Mouse (Mus musculus) thymus, postnatal 25 days (tissue): ENCODE measurements around the gene Rpl11.
A peak's percentile ranks its signal among the peaks of the same experiment; 100 is the strongest.
"Not testable (repeated sequence)": the region's sequence is repeated elsewhere in the genome, so short reads cannot be mapped to it uniquely, and the experiment has no call there.

Experiments used
- DNase-seq: peaks from one replicate; pipeline ENCODE4 v3.0.0; 2022

Gene Rpl11

DNA sequence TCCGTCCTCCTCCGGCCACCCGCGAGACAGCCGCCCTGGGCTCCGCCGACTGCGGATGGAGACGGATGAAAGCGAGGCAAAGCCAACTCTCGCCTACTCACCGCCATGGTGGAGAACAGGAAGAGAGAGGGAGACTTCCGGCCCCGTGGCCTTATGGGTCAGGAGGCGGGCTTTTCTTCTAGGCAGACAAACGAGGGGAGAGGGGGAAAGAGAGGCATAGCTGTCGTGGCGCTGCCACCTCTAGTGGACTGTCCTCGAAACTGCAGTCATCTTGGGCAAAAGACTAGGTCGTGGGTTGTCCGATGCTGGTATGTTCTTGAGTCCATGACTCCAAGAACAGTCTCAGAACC is at the start of gene Rpl11:
Gene Rpl11 (minus strand): TSS at position 182 of the 350 bp plus-strand sequence.
- DNase-seq, result peak; percentile 91

DNA sequence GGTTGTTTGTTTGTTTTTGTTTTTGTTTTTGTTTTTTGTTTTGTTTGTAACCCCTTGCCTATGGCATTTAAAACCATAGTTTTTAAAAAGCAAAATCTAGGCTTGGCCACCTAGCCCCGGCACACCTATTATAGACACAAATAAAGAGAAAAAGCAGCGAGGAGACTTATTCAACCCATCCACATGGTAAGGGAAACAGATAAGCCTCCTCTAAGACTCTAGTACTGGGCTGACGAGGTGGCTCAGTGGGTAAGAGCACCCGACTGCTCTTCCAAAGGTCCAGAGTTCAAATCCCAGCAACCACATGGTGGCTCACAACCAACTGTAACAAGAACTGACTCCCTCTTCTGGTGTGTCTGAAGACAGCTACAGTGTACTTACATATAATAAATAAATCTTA is 48.5 kb upstream of the Rpl11 start:
- not testable (repeated sequence) for DNase-seq

DNA sequence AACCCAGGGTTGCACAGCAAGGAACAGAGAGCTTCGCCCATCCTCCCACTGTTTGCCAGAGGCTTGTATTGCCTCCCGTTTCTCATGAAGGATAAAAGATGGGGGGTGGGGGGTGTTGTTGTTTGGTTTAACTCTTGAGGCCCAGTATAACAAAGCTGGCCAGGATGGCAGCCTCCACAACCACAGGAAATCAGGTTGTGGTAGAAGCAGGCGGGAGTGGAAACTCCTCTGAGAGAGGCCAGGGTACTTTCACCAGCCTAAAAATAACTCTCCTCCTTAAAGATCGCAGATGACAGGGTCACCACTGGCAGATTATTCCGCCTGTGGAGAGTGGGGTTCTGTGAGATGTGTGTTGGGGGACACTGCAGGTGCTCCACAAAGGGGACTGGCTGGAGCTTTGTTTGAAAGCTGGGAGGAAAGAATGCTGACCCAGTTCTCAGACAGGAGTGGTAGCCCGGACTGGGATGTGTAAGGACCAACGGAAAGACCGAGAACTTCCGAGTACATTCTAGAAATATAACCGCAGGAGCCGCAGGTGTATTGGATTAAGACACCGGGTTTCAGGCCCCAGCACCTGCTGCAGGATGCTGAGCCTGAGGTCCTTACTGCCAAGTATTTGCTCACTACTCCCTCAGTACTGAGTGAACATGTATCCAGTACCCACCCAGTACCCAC is 47.3 kb upstream of the Rpl11 start:
- peak; percentile 64 for DNase-seq

DNA sequence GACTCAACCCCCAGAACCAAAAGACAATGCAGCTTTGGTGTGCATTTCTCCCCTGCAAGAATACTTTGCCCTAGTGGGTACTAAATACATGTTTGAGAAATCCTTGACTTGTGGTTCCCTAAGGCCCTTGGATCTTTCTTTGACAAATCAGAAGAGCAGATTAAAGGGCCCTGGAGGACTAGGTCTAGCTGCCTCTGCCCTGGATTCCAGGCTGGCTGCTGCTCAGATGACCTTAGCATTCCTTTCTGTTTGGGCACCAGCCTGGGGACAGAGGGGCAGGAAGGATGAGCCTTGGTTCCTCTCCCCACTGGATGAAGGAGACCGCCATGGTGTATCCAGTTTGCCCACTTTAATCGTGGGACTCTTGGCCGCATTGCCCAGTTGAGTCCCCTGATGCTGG is 45.2 kb upstream of the Rpl11 start:
- no peak for DNase-seq

DNA sequence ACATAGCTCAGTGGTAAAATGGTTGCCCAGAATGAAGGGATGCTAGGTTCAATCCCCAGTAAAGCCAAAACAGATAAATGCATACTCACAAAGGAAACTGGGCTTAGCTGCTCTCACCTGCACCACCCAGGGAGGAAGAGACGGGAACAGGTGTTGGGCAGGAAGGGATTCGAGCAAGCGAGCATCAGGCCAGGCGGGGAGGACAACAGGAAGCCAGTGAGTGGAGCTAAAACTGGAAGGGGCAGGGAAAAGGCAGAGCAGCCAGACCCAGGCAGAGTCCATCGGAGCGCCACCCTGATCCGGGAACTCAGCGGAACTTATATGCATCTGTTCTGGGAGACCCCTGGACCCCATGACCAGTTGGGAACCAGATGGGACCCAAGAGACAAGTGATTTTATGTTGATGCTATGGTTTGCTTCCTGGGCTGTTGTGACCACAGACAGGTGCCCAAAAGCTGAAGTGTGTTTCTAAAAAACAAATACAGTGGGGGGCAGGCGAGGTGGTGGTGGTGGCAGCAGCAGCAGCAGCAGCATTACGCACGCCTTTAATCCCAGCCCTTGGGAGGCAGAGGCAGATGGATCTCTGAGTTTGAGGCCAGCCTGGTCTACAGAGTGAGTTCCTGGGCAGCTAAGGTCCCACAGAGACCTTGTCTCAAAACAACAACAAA is 43.4 kb upstream of the Rpl11 start:
- DNase-seq, result peak; percentile 57

DNA sequence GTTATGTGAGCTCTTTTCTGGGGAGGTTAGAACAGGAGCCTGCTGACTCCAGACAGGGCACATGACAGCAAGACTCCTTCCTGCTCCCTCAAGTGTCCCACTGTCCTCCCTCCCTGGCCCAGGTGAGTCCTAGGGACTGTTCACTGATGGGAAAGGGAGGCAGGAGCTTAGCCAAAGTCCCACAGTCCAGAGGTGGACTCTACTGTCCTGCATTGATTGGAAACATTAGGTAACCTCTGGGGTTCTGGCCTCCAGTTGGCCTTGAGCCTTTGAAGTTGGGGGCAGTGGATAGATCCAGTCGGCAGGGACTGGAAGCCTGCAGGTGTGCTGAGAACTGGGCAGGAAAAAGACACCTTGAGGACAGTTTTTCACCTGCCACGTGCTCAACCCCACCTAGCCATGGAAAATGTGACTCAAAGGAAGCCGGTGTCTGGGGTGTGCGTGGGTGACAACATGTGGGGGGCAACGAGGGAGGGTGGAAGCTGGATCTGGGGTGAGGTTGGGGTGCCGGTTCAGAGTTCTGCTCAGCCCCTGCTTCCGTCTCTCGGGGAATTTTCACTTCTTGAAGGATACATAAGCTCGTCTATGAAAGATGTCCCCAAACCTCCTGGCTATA is 42.4 kb upstream of the Rpl11 start:
- DNase-seq, result peak; percentile 75

DNA sequence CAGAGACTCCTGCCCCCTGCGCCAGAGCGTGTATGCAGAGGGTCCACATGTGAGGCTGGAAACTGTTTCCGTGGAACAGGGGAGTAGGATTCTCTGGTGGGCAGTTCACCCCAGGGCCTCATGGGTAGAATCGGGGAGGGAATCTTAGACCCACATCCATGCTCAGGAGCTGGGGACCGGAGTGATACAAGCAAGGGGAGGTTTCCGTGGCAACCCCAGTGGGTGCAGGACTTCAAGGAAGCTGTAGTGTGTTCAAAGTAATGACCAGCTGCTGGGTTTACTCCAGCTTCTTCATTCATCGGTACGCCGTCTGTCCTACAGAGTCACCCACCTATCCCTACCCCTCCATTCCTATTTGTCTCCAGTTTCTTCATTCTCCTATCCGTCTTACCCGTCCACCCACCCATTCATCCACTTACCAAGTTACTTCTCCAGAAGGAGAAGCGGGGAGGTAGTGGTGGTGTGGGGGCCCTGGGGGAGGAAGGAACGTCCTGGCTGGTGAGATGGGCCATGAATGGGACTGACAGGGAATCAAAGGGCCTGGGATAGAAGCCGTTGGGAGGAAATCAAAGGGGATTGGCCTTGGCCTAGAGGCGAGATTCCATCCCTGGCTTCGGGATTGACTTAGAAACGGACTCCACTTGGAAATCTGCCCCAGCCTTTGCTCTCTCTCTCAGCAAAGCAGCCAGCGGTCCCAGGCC is 41.4 kb upstream of the Rpl11 start:
- no peak for DNase-seq

DNA sequence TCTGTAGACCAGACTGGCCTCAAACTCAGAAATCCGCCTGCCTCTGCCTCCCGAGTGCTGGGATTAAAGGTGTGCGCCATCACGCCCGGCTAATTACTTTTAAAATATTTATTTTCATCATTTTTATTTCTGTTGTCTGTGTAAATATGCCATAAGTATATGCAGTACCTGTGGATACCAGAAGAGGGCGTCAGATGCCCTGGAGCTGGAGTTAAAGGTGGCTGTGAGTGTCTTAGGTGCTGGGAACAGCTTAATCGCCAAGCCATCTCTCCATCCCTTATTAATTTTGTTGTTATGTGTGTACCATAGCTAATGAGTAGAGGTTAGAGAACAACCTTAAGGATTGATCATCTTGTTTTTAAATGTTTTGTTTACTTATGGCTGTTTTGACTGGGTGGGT is 39.3 kb upstream of the Rpl11 start:
- DNase-seq, result no peak

DNA sequence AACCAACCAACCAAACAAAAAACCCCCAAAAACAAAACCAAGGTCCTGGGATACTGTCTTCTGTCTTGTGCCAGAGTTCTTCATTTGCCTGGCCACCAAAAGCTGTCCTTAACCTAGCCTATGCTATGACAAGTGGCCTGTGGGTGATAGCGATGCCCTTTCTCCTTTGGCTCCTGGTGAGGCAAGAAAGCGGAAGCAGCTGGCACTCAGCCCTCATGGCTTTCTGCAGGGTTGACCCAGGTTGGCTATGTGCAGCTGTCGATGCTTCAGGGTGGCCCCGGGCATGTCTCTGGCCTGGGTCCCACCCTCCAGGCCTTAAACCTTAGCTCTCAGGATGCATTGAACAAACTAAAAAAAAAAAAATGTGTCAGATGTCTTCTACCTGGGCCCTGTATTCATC is 38.1 kb upstream of the Rpl11 start:
- DNase-seq, result no peak

DNA sequence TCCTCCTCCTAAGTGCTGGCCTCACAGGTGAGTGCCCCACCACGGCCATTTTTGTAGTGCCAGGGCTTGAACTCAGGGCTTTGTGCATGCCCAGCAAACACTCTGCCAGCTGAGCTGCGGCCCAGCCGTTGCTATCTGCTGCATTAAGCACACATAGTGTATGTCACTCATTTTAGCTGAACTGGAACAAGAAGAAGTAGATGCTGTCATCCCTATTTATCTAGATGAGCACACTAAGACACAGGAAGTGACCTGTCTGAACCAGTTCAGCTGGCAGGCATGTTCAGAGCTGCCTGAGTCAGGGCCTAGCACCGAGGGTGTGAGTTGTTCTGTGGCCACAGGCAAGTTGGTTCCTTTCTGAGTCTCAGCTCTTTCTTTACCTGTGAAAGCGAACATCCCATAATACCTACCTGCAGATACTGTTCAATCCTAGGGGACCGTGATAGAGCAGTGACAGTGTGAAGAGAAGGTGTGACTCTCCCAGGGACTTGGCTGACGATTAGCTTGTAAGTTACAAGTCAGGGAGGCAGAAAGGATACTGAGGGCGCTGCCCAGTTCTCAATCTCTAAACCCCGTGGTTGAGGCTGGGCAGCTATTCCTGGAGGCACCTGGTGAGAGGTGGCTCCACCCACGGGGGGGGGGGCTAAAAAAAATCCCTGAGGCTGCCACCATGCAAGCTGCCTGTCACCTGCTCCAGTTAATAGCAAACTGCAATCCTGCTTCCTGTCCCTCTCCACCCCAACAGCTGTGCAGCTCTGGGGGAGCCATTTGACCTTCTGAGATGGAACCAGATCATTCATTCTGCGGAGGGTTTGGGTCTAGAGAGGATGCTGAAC is 36.7 kb upstream of the Rpl11 start:
- DNase-seq, result peak; percentile 70

DNA sequence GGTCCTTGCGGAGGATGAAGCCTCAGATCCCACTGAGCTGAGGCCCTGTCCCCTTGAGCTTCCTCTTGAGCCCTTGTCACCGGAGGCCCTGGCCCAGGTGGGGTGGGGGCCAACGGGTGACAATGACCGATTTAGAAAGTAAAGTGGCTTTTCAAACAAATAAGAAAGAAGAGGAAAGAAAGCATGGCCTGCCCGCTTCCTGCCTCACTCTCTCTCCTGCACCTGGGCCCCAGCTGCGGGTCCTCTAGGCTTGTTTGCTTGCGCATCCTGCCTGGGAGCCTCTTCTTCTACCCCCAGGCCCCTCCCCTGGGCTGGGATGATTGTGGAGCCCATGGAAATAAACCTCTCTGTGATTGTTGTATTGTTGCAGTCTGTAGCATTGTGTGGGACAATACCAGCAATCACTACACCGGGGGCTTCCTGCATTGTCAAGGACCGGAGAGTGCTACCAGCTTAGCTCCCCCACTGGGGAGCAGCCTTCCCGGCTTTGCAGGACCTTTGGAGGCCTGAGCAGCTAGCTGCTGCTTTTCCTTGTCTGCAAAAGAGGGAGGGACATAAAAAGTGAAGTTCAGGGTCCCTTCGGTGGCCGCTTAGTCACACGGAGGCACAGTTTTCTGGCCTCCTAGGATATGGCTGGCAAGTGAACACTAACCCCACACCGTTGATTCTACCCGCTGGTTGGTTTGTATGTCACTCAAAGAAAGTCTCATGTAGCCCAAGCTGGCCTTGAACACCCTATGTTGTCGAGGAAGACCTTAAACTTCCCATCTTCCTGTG is 35.9 kb upstream of the Rpl11 start:
- peak; percentile 92 for DNase-seq

DNA sequence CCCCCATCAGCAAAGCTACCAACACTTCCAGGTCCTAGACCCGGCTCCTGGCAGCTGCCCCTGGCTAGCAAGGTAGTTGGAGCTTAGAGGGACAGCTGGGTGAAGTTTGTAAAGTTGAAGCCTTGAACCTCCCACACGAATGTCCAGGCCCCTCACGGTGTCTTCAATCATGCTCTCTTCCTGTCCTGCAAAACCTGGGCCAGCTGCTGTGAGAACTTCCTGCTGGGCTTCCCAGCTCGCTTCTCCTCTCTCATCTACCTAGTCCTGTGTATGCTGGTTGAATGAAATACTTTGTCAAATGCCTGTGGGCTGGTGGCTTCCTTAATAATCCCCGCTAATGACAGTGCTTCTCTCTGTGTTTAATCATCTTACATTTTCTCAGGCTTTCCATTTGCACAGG is 35.1 kb upstream of the Rpl11 start:
- no peak for DNase-seq

DNA sequence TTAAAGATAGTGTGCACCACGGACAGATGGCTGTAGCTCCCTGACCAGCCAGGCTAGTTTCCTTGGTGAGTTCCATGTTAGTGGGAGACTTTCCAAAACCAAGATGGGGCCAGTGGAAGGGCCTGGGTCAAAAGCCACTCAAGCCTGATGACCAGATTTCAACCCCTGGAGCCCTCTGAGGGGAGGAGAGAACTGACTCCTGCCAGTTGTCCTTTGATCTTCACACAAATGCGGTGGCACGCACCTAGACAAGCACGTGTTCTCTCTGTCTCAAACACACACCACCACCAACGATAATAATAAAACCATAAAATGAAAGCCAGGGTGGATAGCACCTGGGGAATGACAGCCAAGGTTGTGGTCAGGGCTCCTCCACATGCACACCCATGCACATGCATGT is 34.0 kb upstream of the Rpl11 start:
- peak; percentile 55 for DNase-seq

DNA sequence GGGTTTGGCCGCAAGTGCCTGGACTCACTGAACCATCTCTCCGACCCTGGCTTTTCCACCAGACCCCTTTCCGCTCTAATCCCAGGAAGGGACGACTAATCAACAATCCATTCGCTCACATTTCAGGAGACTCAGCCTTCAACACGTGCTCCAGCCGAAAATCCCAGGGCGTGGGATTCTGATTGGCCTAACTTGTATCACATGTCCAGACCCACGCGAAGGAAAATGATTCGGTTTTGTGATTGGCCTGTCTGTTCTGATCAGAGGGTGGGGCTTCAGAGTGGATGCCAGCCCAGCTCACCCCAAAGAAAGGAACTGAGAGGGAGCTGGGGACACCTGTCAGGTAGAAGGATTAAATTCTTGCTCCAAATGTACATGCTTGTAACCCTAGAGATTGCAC is 31.6 kb upstream of the Rpl11 start:
- DNase-seq, result no peak

DNA sequence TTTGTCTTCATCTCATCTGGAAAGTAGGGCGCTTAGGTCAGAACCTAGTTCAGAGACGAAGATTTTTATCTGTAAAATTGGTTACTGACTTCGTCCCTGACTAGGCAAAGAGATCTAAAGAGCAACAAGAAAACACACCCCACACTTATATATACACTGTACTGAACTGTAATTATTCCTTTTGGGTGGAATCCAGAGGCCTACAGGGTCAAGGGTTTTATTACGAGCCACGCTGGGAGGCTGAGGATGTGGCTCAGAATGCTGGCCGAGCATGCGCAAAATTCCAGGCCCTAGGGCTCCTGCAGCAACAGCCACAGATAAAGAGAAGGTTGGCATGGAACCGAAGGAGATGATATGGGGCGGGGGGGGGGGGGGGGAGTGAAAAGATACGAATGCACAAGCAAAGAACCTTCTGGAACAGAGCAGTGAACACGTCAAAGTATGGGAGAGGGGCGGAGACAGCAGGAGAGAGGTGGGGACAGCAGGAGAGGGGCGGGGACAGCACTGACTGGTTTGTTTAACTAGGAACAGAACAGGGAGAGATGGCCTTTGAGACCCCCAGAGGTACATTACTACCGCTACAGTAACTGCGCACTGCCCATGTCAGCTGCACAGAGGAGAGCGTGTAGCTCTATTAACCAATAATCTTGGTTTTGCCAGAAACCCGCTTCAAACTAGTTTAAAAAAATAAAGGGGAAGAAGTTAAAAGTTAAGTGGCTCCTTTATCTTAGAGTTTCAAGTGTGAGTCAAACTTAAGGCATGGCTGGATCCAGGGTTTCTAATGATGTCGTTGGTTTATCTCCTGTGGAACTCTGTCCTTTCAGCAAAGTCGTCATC is 30.3 kb upstream of the Rpl11 start:
- no peak for DNase-seq

DNA sequence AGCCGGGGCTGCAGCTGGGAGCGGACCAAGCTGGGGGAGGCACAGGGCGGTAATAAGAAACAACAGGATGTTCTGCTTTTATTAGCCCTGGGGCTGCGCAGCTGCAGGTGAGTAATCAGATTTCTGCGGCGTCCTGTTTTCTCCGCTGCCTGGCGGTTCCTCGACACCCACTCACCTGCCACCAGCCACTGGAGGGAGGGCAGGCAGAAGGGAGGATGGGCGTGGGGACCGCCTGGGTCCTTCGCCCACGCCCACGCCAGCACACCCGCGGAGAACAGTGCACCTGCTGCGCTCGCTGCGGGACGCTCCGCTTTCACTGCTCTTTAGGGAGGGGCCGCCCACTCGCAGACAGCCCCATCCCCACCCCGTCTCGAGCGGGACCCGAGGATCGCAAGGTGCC is 28.5 kb upstream of the Rpl11 start:
- DNase-seq, result peak; percentile 86

DNA sequence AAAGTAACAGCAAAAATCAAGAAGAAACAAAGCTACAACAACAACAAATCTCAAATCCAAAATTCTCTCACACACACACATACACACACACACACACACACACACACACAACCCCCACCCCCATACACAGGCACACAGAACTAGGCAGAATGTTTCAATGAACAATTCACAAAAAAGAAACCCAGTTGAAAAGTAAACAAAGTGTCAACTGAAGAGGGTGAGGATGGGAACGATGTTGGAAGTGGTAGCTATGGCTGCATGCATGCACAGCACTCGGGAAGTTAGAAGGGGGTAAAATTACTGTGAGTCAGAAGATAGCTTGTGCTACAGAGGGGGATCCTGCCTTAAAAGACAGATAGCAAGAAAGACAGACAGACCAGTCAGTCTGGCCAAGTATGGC is 25.4 kb upstream of the Rpl11 start:
- DNase-seq, result no peak

DNA sequence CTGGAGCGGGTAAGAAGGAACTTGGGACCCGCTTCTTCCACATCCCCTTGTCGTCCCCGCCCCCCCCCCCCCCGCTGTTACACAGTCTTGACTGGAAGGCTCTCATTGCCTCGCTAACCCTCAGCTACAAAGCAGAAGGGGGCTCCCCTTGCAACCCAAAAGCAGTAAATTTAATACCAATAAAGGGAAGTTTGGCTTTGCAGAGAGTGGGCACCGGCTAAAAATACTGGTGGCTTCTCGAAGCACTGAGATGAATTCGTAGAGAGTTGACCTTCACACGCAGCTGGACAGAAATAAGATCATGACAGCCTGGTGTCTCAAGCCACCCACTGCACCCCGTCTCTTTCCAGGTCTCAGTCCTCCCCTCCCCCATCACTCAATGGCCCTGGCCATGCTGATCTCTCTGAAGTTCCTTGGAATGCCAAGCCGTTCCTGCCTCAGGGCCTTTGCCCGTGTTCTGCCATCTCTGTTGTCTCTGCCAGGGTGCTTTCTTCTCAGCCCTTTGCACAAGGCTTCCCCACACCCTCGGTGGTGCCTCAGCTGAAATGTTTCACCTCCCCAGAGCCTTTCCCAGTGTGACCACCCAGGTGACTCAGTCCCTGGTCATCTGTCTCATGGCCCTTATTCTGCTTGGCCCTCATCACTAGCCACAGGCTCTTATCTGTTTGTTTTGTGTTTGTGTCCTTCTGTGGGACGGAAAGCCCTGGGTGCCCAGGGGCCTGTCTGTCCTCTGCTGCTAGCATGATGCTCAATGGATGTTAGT is 23.7 kb upstream of the Rpl11 start:
- DNase-seq, result no peak

DNA sequence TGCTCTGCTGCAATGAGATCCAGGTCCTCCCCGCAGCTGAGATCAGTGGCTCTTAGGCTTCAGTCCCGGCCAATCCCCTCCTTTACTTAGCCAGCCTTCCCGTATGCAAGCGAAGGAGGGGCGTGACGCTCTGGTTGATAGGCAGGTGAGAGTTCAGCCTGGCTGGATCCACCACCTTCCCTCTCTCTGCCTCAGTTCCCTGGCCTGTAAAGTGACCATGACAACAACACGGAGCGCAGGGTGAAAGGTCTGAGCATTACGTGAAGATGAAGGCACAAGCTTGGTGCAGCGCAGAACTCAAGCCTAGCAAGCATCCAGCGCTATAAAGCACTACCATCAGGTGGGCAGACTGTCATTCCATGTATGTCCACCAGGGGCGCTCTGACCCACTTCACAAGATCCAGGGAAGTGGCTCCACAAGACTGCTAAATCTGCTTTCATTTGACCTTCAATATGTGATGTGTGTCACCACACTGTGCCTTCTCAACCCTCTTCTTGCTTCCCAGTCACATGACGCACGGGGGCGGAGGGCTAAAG is 18.0 kb upstream of the Rpl11 start:
- peak; percentile 92 for DNase-seq

DNA sequence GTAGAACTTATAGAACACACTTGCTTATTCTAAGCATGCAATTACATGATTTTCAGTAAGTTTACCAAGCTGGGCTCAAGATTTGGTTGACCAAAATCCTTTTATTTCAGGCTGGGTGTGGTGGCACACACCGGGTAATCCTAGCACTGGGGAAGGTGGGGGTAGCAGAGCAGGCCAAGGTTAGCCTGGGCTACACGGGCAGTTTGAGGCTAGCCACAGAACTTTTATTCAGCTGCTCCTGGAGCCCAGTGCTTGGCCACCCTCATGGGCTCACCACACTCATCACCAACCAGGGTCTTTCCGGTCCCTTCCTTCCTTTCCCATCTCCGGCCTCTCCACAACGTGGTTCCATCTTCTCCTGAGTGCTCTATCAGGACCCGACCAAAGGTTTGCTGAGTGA is 17.4 kb upstream of the Rpl11 start:
- no peak for DNase-seq
